Mouse (Mus musculus) frontal cortex, postnatal 14 days (tissue): ENCODE results near the gene Maff.

ENCODE experiments used
- DNase-seq, 2 experiments: peaks; one replicate each; pipeline ENCODE4 v3.0.0; 2022; ENCODE audit warnings: low spot score in 2 of 2

Gene Maff

GRCm38 (mm10) chr15:79329979-79330363 lies 16.4 kb upstream of the Maff start:
- no peak for DNase-seq

DNA sequence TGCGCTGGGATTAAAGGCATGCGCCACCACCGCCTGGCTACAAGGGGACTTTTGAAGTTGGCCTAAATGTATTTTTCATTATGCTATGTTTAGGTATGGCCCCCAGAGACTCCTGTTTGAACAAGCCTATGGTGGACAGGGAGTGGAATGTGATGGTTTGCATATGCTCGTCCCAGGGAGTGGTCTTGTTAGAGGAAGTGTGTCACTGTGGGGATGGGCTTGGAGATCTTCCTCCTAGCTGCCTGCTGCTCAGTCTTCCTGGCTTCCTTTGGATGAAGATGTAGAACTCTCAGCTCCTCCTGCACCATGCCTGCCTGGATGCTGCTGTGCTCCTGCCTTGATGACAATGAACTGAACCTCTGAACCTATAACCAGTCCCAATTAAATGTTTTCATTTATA lies 15.9 kb upstream of the Maff start:
- no peak for DNase-seq

- no peak for DNase-seq
Observed at GRCm38 (mm10) chr15:79333409-79333808, 13.0 kb upstream of the Maff start.

GRCm38 (mm10) chr15:79335061-79335655 lies 11.3 kb upstream of the Maff start:
- DNase-seq = no peak

DNA sequence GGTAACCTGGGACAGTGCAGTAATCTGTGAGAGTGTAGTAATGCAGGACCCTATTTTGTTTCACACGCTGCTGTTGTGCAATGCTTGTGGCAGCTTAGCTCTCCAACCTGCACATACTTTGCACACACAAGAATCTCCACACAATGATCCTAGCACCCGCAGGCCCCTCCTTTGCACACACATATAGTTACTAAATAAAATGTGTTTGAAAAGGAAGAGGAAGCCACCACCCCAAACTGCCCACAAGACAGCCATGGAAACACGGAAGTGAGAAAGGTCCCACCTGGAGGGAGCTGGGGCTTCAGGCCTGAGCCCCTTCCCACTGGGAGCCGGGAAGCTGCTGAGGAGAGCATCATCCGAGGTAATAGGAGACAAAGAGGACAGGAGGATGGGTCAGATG lies 7.4 kb upstream of the Maff start:
- no peak for DNase-seq

DNA sequence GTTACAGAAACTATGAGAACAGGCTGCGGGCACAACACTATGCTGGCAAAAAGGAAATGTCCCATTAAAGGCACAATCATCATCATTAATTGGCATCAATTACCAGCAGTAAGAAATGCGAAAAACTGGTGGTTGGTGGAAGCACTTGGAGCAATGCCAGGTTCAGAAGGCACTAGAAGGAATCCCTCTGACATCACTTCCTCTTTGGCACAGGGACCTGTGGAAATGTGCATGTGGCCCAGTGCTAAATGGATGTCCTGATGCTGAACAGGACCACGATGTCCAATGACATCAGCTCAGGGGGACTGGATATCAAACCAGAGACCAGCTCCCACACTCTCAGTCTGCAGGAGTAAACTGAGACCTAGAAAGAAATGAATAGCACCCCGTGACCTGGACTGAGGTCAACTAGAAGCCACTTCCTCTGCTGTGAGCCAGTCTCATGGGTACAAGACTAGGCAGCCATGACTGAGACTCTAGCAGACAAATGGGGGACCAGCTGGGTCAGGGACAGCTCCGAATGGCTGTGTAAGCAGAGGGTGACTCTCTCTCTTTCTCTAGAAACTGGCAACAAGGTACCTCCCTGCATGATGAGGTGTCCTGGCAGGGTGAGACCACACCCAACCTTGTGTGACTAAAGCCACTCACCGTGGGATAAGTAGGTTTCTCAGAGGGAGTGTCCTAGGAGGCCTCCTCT lies 3.6 kb upstream of the Maff start:
- no peak for DNase-seq

DNA sequence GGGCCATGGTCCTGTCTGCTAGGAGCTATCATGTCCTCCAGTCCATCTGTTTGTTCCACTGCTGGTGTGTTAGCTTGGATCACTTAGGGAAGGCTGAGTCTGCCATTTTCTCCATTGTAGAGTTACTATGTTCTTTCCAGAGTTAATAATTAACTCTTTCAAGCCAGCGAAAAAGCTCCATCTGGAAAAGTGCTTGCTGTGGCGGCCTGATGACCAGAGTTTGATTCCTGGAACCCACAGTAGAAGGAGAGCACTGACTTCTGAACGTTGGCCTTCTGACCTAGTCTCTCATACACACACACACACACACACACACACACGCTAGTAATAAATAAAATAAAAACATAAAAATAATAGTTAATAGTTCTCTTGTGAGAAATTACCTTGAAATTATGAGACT lies 1.8 kb upstream of the Maff start:
- DNase-seq = no peak

DNA sequence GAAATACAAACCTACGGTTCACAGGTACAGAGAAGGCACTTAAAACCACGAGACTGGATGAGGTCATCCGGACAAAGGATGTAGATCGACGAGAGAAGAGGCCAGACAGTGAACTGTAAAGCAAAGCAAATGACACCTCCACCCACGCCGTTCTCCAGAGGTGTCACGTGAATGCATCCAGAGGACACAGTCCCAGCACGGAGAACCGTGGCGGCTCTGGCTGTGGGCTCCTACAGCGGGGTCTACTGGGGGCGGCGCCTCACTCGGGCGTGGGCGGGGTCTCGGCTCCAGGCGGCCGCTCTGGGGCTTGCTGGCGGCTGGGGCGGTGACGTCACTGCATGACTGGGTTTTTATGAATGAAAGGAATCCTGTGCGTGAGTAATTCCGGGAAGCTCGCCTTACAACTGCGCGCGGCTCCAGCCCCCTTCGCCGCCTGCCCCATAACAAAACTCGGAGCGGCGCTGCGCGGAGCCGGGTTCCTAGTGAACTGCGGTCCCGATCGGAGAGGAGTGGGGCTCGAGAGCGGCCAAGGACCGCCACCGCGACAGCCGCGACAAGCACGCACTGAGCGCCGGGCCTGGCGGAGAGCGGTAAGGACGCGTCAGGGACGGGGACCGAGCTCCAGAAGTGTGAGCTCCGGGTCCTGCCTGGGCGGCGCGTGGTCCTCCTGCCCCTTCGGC lies 884 bp downstream of the Maff start:
- DNase-seq = peak; percentile 75 to 79

GRCm38 (mm10) chr15:79347845-79348506 lies 1.6 kb downstream of the Maff start:
- DNase-seq = no peak

DNA sequence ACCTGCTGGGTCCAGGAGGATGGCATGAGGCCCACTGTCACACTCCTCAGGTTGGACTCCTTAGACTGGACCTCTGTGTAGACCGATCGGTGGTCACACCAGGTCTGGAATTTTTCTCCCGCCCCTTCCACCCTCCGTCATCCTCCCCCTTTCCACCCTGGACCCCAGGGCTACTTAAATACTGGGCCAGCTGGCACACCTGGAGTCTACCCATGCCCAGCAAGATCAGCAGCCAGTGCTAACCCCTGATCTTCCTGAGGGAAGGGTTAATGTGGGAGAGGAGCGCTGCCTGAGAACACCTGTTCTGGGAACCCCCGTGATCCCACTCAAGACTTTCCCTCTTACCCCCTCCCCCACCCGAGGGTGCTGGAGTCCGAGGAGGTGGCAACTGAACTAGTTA lies 2.2 kb downstream of the Maff start:
- DNase-seq = no peak

DNA sequence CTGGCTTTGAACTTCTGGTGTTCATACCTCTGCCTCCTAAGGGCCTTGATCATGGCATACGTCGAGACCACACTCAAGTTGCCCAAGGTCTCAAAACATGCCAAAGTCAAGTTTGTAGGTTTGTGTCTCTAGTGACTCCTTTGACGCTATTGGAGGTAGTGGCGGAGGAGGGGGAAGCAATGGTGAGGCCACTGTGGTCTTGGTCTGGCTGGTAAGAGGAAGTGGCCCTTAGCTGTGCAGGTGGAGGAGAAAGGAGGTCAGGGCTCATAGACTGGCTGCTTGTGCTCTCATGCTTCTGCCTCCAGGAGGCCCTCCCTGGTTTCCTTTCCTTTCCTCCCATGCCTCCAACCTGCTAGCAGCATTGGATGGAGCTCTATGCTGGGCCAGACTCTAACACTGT lies 4.4 kb downstream of the Maff start:
- no peak for DNase-seq

DNA sequence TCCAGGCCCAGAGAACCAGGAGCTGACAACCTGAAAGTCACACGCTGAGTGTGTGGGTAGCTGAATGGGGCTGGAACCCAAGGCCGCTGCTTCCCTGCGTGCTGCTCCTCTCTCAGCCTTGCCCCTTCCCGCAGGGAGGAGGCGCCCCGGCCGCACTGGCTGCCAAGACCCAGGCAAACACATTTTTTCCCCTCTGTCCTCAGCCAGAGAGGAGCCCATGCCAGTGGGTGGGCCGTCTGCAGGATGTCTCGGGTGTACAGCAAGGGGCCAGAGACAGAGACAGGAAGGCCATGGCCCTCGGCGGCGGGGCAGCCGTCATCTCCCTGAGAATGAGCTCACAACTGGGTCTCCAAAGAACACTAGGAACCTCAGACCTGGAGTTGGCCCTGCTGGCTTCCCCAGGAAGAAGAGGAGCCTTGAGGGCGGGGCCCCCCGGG lies 4.9 kb downstream of the Maff start:
- DNase-seq = no peak

- DNase-seq = no peak
Observed at GRCm38 (mm10) chr15:79352479-79352878, 6.1 kb downstream of the Maff start.

GRCm38 (mm10) chr15:79353690-79354305 lies 7.4 kb downstream of the Maff start:
- DNase-seq = no peak

DNA sequence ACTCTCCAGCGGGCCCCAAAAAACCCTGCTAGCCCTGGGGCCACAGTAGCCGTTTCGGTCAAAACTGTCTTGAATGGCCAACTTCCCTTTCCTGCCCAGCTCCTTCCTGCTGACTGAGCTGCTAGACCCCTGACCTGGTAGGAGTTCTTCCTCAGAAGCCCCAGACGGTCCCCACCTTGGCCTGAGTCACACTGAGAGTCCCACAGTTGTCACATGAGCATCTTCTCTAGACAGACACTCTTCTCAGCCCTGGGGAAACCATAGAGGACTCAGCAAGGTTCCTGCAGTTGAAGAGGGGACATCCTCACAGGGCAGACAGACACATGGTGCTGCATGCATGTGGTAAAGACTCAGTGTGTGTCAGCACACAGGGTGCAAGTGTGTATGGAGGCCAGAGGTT lies 8.2 kb downstream of the Maff start:
- no peak for DNase-seq

DNA sequence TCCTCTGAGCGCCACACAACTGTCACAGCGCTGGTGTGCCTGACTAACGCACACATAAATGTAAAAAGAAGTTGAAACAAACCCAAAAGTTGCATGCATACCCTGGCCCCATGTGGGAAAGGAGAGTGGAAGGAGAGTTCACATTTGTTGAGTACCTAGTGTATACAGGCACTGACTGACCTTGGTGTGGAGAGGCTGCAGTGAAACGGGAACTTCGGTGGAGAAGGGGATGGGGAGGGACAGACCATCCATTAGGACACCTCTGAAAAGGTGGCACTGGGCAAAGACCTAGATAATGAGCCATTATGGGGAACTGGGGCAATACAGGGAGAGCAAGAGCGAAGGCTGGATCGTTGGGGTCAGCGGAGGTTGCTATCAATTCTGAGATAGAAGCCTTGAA lies 10.1 kb downstream of the Maff start:
- DNase-seq = no peak

GRCm38 (mm10) chr15:79357036-79357911 lies 10.9 kb downstream of the Maff start:
- DNase-seq = peak in 1 of 2 experiments; percentile 39

DNA sequence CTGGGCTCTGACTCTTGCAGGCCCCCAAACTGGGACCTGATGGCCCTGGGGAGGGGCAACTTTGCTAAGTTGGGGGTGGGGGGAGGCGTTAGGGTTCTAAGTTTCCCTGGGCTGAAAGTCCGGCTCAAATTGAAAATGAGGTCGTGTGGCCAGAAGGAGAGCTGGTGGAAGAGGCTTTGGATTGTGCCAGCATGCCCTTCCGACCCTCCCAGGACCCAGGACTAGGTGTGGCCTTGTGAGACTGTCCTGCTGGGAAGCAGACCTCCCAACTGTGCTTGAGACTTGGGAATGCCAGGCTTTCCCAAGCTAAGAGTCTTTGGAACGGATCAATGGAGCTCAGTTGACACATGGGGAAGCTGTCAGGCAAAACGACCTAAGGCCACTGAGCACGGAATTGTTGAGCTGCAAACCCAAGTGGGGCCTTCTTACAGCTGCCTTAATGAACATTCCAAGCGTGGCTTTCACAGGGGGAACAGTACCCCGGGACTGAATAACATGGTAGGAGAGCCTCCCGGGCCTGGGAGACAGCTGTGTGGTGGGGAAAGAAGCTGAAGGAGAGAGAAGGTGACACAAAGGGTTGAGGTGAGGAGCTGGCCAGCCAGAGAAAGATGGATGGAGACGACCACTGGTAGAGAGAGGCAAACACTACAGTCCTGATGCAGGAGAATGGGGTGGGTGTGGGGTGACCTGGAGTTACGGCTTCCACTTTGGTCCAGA lies 11.7 kb downstream of the Maff start:
- DNase-seq = no peak

DNA sequence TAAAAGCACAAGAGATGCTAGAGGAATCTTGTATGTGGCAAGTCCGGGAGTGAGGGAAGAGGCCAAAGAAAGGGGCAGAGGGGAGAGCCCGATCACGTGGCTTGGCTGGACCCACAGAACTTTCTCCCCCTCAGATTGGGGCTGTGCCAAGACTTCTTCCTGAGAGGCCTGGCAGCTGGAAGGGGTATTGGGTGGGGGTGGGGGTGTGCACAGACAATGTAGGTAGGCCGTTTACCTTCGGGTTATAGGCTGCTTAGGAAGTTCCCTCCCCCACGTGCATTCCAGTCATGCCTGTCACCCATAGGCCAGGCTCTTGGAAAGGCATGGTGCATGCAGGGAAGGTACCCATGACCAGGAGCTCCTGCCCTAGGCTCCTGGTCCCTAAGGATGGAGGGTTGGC lies 13.5 kb downstream of the Maff start:
- no peak for DNase-seq

DNA sequence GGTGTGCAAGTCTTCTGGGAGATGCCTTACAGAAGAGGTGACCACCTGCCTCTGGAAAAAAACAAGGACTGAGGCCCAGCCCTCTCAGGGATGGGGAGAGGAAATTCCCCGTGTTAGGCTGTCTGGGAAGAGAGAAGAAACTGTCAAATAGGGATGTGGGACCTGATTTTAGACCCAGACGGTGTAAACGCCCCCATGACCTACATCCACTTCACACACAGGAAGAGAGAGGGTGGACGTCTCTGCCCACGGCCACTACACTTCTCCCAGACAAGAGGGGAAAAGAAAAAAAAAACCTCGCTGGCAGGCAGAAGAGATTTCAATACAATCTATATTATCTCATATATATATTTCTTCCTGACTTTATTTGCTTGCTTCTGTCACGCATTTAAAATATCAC lies 13.9 kb downstream of the Maff start:
- no peak for DNase-seq

DNA sequence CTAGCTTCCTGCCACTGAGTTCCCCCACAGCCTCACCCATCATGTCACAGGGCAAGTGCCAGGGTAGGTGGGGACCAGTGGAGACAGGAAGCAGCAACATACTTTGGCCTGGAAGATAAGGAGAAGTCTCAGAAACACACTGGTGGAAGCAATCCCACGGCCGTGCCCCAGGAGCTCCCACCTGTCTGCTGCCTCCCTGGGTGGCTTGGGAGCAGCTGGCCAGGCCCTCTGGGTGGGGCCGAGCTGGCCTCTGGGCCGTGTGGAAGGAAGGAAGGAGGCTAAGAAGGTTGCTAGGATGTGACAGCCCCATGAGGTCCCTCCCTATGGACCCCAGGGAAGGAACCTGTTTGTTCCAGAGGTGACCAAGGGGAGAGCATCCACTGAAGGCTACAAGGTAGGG lies 14.6 kb downstream of the Maff start:
- DNase-seq = no peak
